8 mouse cellular contexts compared by ENCODE assay signal in genomic region chr10:43155046-43155560, GRCm38 (mm10). TPM values are rescaled to one million over a fixed set of nuclear protein-coding genes. Genes with fewer than 3 reads are reported as not detected.
DNase-seq lines count a peak whose midpoint lies in the region; ATAC-seq lines count a peak whose summit lies in the region.

No protein-coding gene starts in this region.

- peak overlapping the region; percentile 8 for H3K4me2 ChIP-seq in hindbrain, embryonic 14.5 days (replicated peaks)
- peak overlapping the region; percentile 42 for H3K4me2 ChIP-seq in midbrain, embryonic 13.5 days (replicated peaks)

- H3K27me3 ChIP-seq in hindbrain, embryonic 14.5 days (ENCODE audit: control insufficient read depth, insufficient read depth, low read length) = no peaks in the 10 kb centered on the region
- H3K27me3 ChIP-seq in midbrain, embryonic 13.5 days = no peaks in the 10 kb centered on the region

- peak; percentile 84 for ATAC-seq in hindbrain, embryonic 14.5 days (ENCODE audit: low FRiP score)
- peak; percentile 87 for ATAC-seq in midbrain, embryonic 13.5 days

- H3K9me3 ChIP-seq in hindbrain, embryonic 14.5 days (ENCODE audit: control insufficient read depth, low read length) = no peaks in the 10 kb centered on the region
- H3K9me3 ChIP-seq in midbrain, embryonic 13.5 days = no peaks in the 10 kb centered on the region

- H3K9ac ChIP-seq in hindbrain, embryonic 14.5 days = no peak overlapping the region
- no peak overlapping the region for H3K9ac ChIP-seq in midbrain, embryonic 13.5 days (replicated peaks)

- 5% methylated on average over 12 of the region's 12 CpGs for WGBS in hindbrain, embryonic 14.5 days
- whole genome bisulfite sequencing in midbrain, embryonic 13.5 days = 4% methylated on average over 12 of the region's 12 CpGs

- peaks cover 15% of the 10 kb centered on the region; the same call in 1 of the 2 replicates for H3K36me3 ChIP-seq in hindbrain, embryonic 14.5 days (replicated peaks; ENCODE audit: control insufficient read depth, insufficient read depth)
- peaks cover 9% of the 10 kb centered on the region for H3K36me3 ChIP-seq in midbrain, embryonic 13.5 days

- peak; percentile 92 for DNase-seq in R1 (ENCODE audit: low read depth, low spot score)
- peak; percentile 68 for DNase-seq in brain, adult 2 months (ENCODE audit: low read depth, low spot score)
- peak; percentile 75 for DNase-seq in gastrocnemius, postnatal 10 days
- peak; percentile 84 for DNase-seq in hindbrain, embryonic 14.5 days (ENCODE audit: low spot score)
- peak; percentile 44 to 62 for DNase-seq in left cerebral cortex, postnatal 14 days (ENCODE audit: low spot score in 2 of 2)
- peak; percentile 78 for DNase-seq in testis, postnatal 14 days (ENCODE audit: low spot score)
- no peak for DNase-seq in spleen, adult 18-20 months

- intact Hi-C loops in left cerebral cortex, postnatal 14 days (cut with DNase I) = no loop called here

- peaks cover 27% of the 10 kb centered on the region for H3K4me1 ChIP-seq in hindbrain, embryonic 14.5 days (replicated peaks; ENCODE audit: control insufficient read depth, insufficient read depth, low read length)
- peaks cover 45% of the 10 kb centered on the region for H3K4me1 ChIP-seq in midbrain, embryonic 13.5 days (replicated peaks)

- H3K27ac ChIP-seq in hindbrain, embryonic 14.5 days = peak overlapping the region; percentile 33
- peak overlapping the region; percentile 81 for H3K27ac ChIP-seq in midbrain, embryonic 13.5 days

- H3K4me3 ChIP-seq in hindbrain, embryonic 14.5 days (replicated peaks; ENCODE audit: low read length) = no peak overlapping the region
- H3K4me3 ChIP-seq in midbrain, embryonic 13.5 days (replicated peaks) = no peak overlapping the region

RNA-seq across cellular contexts. Expression of gene Sobp, which starts 19.2 kb away (rescaled TPM):
- 10 to 100 TPM; 21.6 to 28.6 TPM for total RNA-seq in gastrocnemius, postnatal 10 days (2021)
- 16.0 and 16.8 TPM in 2 replicates for polyA plus RNA-seq in hindbrain, embryonic 14.5 days (2014; fragmentation: Nextera tagmentation; extraction: Ambion mirVana)
- total RNA-seq in left cerebral cortex, postnatal 14 days (2021) = 10 to 100 TPM; 88.8 to 96.5 TPM
- polyA plus RNA-seq in midbrain, embryonic 13.5 days (2015; fragmentation: Nextera tagmentation; extraction: Ambion mirVana) = 13.6 and 15.6 TPM in 2 replicates

RNA-seq across cellular contexts. Expression of gene 9030612E09Rik, which starts 19.4 kb away (rescaled TPM):
- 1 to 10 TPM; 2.5 to 2.6 TPM for total RNA-seq in gastrocnemius, postnatal 10 days (2021)
- polyA plus RNA-seq in hindbrain, embryonic 14.5 days (2014; fragmentation: Nextera tagmentation; extraction: Ambion mirVana) = 1.6 and 2.3 TPM in 2 replicates
- 1 to 10 TPM; 1.2 to 1.9 TPM for total RNA-seq in left cerebral cortex, postnatal 14 days (2021)
- polyA plus RNA-seq in midbrain, embryonic 13.5 days (2015; fragmentation: Nextera tagmentation; extraction: Ambion mirVana) = 2.8 and 3.3 TPM in 2 replicates

Comparison
In these comparisons a context has a peak if more than half of its experiments do, and no peak if none do; other contexts are left out.
1. DNase-seq: peak in R1 (single experiment), brain, adult 2 months (single experiment), gastrocnemius, postnatal 10 days (single experiment), hindbrain, embryonic 14.5 days (single experiment), left cerebral cortex, postnatal 14 days (2 of 2) and testis, postnatal 14 days (single experiment); none in spleen, adult 18-20 months (0 of 2).